Mouse (Mus musculus) ES-Bruce4 (cell line): ENCODE data around the gene Tchp. TPM values are rescaled to one million over a fixed set of nuclear protein-coding genes. Genes with fewer than 3 reads are reported as not detected.

Source experiments
- H3K27ac ChIP-seq: 2 replicates; pipeline ENCODE4 v1.5.1; 2012; ENCODE audit warnings: low read length, inconsistent platforms; ENCODE audit not compliant: insufficient read depth
- H3K27me3 ChIP-seq: 2 replicates; pipeline ENCODE4 v1.6.1; 2012; ENCODE audit warnings: mild to moderate bottlenecking, low read length, inconsistent platforms; ENCODE audit not compliant: control insufficient read depth, poor library complexity, insufficient read depth, severe bottlenecking
- H3K36me3 ChIP-seq: 2 replicates; pipeline ENCODE4 v1.6.1; 2012; ENCODE audit warnings: inconsistent platforms, mild to moderate bottlenecking, low read length, moderate library complexity; ENCODE audit not compliant: control insufficient read depth, poor library complexity, insufficient read depth, severe bottlenecking
- H3K4me1 ChIP-seq: one replicate; pipeline ENCODE4 v1.8.1; 2011; ENCODE audit warnings: low read length; ENCODE audit not compliant: control insufficient read depth, insufficient read depth
- H3K4me3 ChIP-seq: 2 replicates; pipeline ENCODE4 v1.5.1; 2011; ENCODE audit warnings: low read depth, mild to moderate bottlenecking, low read length
- H3K9ac ChIP-seq: 2 replicates; pipeline ENCODE4 v1.6.1; 2012; ENCODE audit warnings: low read depth, mild to moderate bottlenecking, inconsistent platforms; ENCODE audit not compliant: poor library complexity, severe bottlenecking
- H3K9me3 ChIP-seq: replicated peaks from 2 replicates; pipeline ENCODE4 v1.6.1; 2012; ENCODE audit warnings: mild to moderate bottlenecking, low read length, inconsistent platforms; ENCODE audit not compliant: control insufficient read depth, poor library complexity, insufficient read depth, severe bottlenecking
- CTCF ChIP-seq: IDR thresholded peaks from one replicate; pipeline ENCODE4 v1.8.1; 2011; ENCODE audit warnings: low read depth, low read length
- EP300 ChIP-seq: IDR thresholded peaks from 2 replicates; pipeline ENCODE4 v1.6.1; 2011; ENCODE audit warnings: low read depth, low read length; ENCODE audit not compliant: insufficient read depth
- POLR2A ChIP-seq: IDR thresholded peaks from one replicate; pipeline ENCODE4 v1.8.1; 2011; ENCODE audit warnings: low read length; ENCODE audit not compliant: insufficient read depth
- polyA plus RNA-seq: library from polyadenylated mRNA; stranded (reverse); fragments of >200 nt; gene quantifications from 2 replicates; pipeline ENCODE4 v1.2.4, GENCODE M21; 2011; ENCODE audit warnings: low read depth; ENCODE audit not compliant: missing spikeins, insufficient read depth, insufficient read length

Tchp gene
- polyA plus RNA-seq, 1 experiment: 11.2 TPM

- Histone ChIP-seq H3K4me1 (peaks cover 10% of the 10 kb centered on the region), H3K9ac (peak within 1 kb of the TSS; percentile 71), H3K4me3 (peak within 1 kb of the TSS; percentile 97), H3K27me3 (no peaks in the 10 kb centered on the region), H3K9me3 (no peaks in the 10 kb centered on the region), H3K36me3 (no peaks in the 10 kb centered on the region), H3K27ac (peak within 1 kb of the TSS; percentile 64)
- TF ChIP-seq POLR2A (peak; percentile 19), CTCF (no peak)
Measured at GRCm38 (mm10) chr5:114690633-114691567, 16.7 kb upstream of the Tchp start, which contains the start of gene Gltp. TSS of gene Gltp (minus strand) at chr5:114690984.

- Histone ChIP-seq H3K9me3 (no peaks in the 10 kb centered on the region), H3K36me3 (no peaks in the 10 kb centered on the region)
- TF ChIP-seq EP300: no peak
- peak; percentile 2 for TF ChIP-seq CTCF
- no peak for TF ChIP-seq POLR2A
Measured at GRCm38 (mm10) chr5:114695775-114696174, 11.8 kb upstream of the Tchp start.

DNA sequence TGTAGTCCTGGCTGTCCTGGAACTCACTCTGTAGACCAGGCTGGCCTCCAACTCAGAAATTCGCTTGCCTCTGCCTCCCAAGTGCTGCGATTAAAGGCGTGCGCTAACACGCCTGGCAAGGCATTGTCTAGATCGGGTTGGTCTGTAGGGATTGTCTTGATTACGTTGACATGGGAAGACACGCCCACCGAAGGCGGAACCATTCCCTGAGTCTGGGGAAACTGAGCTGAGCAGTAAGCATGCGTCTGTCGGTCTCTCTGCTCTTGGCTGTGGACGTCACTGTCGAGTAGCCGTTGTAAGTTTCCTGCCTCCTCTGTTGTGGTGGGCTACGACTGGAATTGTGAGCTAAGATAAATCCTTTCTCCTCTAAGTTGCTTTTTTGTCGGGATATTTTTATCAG, 10.6 kb upstream of the Tchp start:
- TF ChIP-seq POLR2A (peak; percentile 73), EP300 (no peak)
- Histone ChIP-seq H3K9ac (no peak overlapping the region), H3K4me1 (no peaks in the 10 kb centered on the region), H3K4me3 (peak overlapping the region; percentile 32; the same call in 1 of the 2 replicates), H3K27me3 (no peaks in the 10 kb centered on the region), H3K36me3 (no peaks in the 10 kb centered on the region), H3K27ac (peak overlapping the region; percentile 38), H3K9me3 (no peaks in the 10 kb centered on the region)

More at GRCm38 (mm10) chr5:114695775-114696174, 11.8 kb upstream of the Tchp start:
- Histone ChIP-seq H3K27me3 (no peaks in the 10 kb centered on the region), H3K9ac (no peak overlapping the region), H3K4me1 (no peaks in the 10 kb centered on the region), H3K27ac (no peak overlapping the region), H3K4me3 (no peak overlapping the region)

GRCm38 (mm10) chr5:114698044-114698746, 9.4 kb upstream of the Tchp start:
- Histone ChIP-seq H3K36me3 (no peaks in the 10 kb centered on the region), H3K27ac (no peak overlapping the region), H3K9ac (no peak overlapping the region), H3K27me3 (no peaks in the 10 kb centered on the region), H3K4me3 (no peak overlapping the region), H3K4me1 (no peaks in the 10 kb centered on the region), H3K9me3 (no peaks in the 10 kb centered on the region)
- TF ChIP-seq POLR2A: no peak
- no peak for TF ChIP-seq CTCF
- TF ChIP-seq EP300: no peak

- Histone ChIP-seq H3K36me3 (no peaks in the 10 kb centered on the region), H3K9me3 (no peaks in the 10 kb centered on the region), H3K4me1 (no peaks in the 10 kb centered on the region), H3K9ac (peak overlapping the region; percentile 36; the same call in 1 of the 2 replicates), H3K27me3 (no peaks in the 10 kb centered on the region), H3K27ac (no peak overlapping the region), H3K4me3 (peak overlapping the region; percentile 13; the same call in 1 of the 2 replicates)
- TF ChIP-seq EP300: no peak
- TF ChIP-seq CTCF: no peak
- no peak for TF ChIP-seq POLR2A
Measured at GRCm38 (mm10) chr5:114699015-114699414, 8.5 kb upstream of the Tchp start.
